Mouse (Mus musculus): ENCODE results near the gene Sh3rf1.

Gene Sh3rf1

GRCm38 (mm10) chr8:61340283-61340984 lies 116.8 kb downstream of the Sh3rf1 start:
- in situ Hi-C loops (cut with MboI; ENCODE audit: low pct_unique_long_range_greater_than_20kb in 1 of 2, low sequenced_read_pairs in 2 of 2, unreplicated experiment in 1 of 2) = no loop called here

GRCm38 (mm10) chr8:61341587-61342441 lies 118.1 kb downstream of the Sh3rf1 start:
- in situ Hi-C loops (cut with MboI; ENCODE audit: low pct_unique_long_range_greater_than_20kb in 1 of 2, low sequenced_read_pairs in 2 of 2, unreplicated experiment in 1 of 2) = no loop called here

GRCm38 (mm10) chr8:61342473-61343026 lies 118.9 kb downstream of the Sh3rf1 start:
- in situ Hi-C loops (cut with MboI; ENCODE audit: low pct_unique_long_range_greater_than_20kb in 1 of 2, low sequenced_read_pairs in 2 of 2, unreplicated experiment in 1 of 2) = no loop called here

- in situ Hi-C loops (cut with MboI; ENCODE audit: low pct_unique_long_range_greater_than_20kb in 1 of 2, low sequenced_read_pairs in 2 of 2, unreplicated experiment in 1 of 2) = no loop called here
Measured at GRCm38 (mm10) chr8:61344435-61344834, 120.8 kb downstream of the Sh3rf1 start.

GRCm38 (mm10) chr8:61346941-61347340 lies 123.3 kb downstream of the Sh3rf1 start:
- in situ Hi-C loops (cut with MboI; ENCODE audit: low pct_unique_long_range_greater_than_20kb in 1 of 2, low sequenced_read_pairs in 2 of 2, unreplicated experiment in 1 of 2) = no loop called here

- in situ Hi-C loops (cut with MboI; ENCODE audit: low pct_unique_long_range_greater_than_20kb in 1 of 2, low sequenced_read_pairs in 2 of 2, unreplicated experiment in 1 of 2) = no loop called here
Measured at GRCm38 (mm10) chr8:61347526-61347925, 123.9 kb downstream of the Sh3rf1 start.

- in situ Hi-C loops (cut with MboI; ENCODE audit: low pct_unique_long_range_greater_than_20kb in 1 of 2, low sequenced_read_pairs in 2 of 2, unreplicated experiment in 1 of 2) = no loop called here
Measured at GRCm38 (mm10) chr8:61348029-61348428, 124.4 kb downstream of the Sh3rf1 start.

- in situ Hi-C loops (cut with MboI; ENCODE audit: low pct_unique_long_range_greater_than_20kb in 1 of 2, low sequenced_read_pairs in 2 of 2, unreplicated experiment in 1 of 2) = no loop called here
Measured at GRCm38 (mm10) chr8:61348518-61348917, 124.8 kb downstream of the Sh3rf1 start.

- in situ Hi-C loops (cut with MboI; ENCODE audit: low pct_unique_long_range_greater_than_20kb in 1 of 2, low sequenced_read_pairs in 2 of 2, unreplicated experiment in 1 of 2) = no loop called here
Measured at GRCm38 (mm10) chr8:61350443-61350842, 126.8 kb downstream of the Sh3rf1 start.

- in situ Hi-C loops (cut with MboI; ENCODE audit: low pct_unique_long_range_greater_than_20kb in 1 of 2, low sequenced_read_pairs in 2 of 2, unreplicated experiment in 1 of 2) = no loop called here
Measured at GRCm38 (mm10) chr8:61351638-61352037, 128.0 kb downstream of the Sh3rf1 start.

GRCm38 (mm10) chr8:61355503-61355902 lies 131.8 kb downstream of the Sh3rf1 start:
- in situ Hi-C loops (cut with MboI; ENCODE audit: low pct_unique_long_range_greater_than_20kb in 1 of 2, low sequenced_read_pairs in 2 of 2, unreplicated experiment in 1 of 2) = no loop called here

- in situ Hi-C loops (cut with MboI; ENCODE audit: low pct_unique_long_range_greater_than_20kb in 1 of 2, low sequenced_read_pairs in 2 of 2, unreplicated experiment in 1 of 2) = no loop called here
Measured at GRCm38 (mm10) chr8:61359004-61359403, 135.3 kb downstream of the Sh3rf1 start.

GRCm38 (mm10) chr8:61359851-61360272 lies 136.2 kb downstream of the Sh3rf1 start:
- in situ Hi-C loops (cut with MboI; ENCODE audit: low pct_unique_long_range_greater_than_20kb in 1 of 2, low sequenced_read_pairs in 2 of 2, unreplicated experiment in 1 of 2) = no loop called here

GRCm38 (mm10) chr8:61360362-61360761 lies 136.7 kb downstream of the Sh3rf1 start:
- in situ Hi-C loops (cut with MboI; ENCODE audit: low pct_unique_long_range_greater_than_20kb in 1 of 2, low sequenced_read_pairs in 2 of 2, unreplicated experiment in 1 of 2) = no loop called here

GRCm38 (mm10) chr8:61361476-61361875 lies 137.8 kb downstream of the Sh3rf1 start:
- in situ Hi-C loops (cut with MboI; ENCODE audit: low pct_unique_long_range_greater_than_20kb in 1 of 2, low sequenced_read_pairs in 2 of 2, unreplicated experiment in 1 of 2) = no loop called here

- in situ Hi-C loops (cut with MboI; ENCODE audit: low pct_unique_long_range_greater_than_20kb in 1 of 2, low sequenced_read_pairs in 2 of 2, unreplicated experiment in 1 of 2) = no loop called here
Measured at GRCm38 (mm10) chr8:61362301-61362913, 138.7 kb downstream of the Sh3rf1 start.

GRCm38 (mm10) chr8:61373303-61373702 lies 149.6 kb downstream of the Sh3rf1 start:
- in situ Hi-C loops (cut with MboI; ENCODE audit: low pct_unique_long_range_greater_than_20kb in 1 of 2, low sequenced_read_pairs in 2 of 2, unreplicated experiment in 1 of 2) = no loop called here

- in situ Hi-C loops (cut with MboI; ENCODE audit: low pct_unique_long_range_greater_than_20kb in 1 of 2, low sequenced_read_pairs in 2 of 2, unreplicated experiment in 1 of 2) = no loop called here
Measured at GRCm38 (mm10) chr8:61374059-61374755, 150.5 kb downstream of the Sh3rf1 start.

Measured in mouse embryonic stem cell (cell line).